ENCODE assay signal across 8 mouse cellular contexts in the genomic region with DNA sequence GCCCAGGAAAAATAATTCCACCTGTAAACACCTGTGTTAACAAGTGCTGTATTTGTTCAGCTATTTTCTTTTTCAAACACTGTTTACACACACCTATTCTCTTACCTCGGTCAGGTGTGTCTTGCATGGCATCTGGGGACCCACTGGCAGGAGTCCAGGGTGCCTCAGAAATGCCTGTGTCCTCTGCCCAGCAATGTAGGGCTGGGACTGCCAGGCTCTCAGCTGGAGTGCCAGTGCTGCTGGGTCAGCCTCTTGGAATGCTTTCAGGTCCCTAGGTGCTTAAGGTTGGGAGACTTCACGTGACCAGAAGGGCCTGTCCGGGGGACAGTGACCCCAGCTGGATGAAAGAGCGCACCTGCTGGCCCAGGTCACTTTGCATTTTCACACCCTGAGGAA.
DNase-seq lines count a peak whose midpoint lies in the region; ATAC-seq and TF ChIP-seq lines count a peak whose summit lies in the region.

No protein-coding gene starts in this region.

- no peaks in the 10 kb centered on the region for H3K27me3 ChIP-seq in hindbrain, embryonic 10.5 days (ENCODE audit: insufficient read depth, poor library complexity, severe bottlenecking)
- no peaks in the 10 kb centered on the region for H3K27me3 ChIP-seq in hindbrain, embryonic 13.5 days
- H3K27me3 ChIP-seq in embryonic facial prominence, embryonic 10.5 days (replicated peaks; ENCODE audit: low read depth, poor library complexity, severe bottlenecking): no peaks in the 10 kb centered on the region; the same call in 1 of the 2 replicates
- H3K27me3 ChIP-seq in kidney, postnatal 0 days (ENCODE audit: insufficient read depth, low read length): no peaks in the 10 kb centered on the region

- peaks cover 3% of the 10 kb centered on the region; the same call in 1 of the 2 replicates for H3K9me3 ChIP-seq in hindbrain, embryonic 10.5 days
- H3K9me3 ChIP-seq in hindbrain, embryonic 13.5 days: no peaks in the 10 kb centered on the region
- no peaks in the 10 kb centered on the region for H3K9me3 ChIP-seq in embryonic facial prominence, embryonic 10.5 days
- H3K9me3 ChIP-seq in kidney, postnatal 0 days (replicated peaks; ENCODE audit: low read length): no peaks in the 10 kb centered on the region

- no peak overlapping the region for H3K4me2 ChIP-seq in hindbrain, embryonic 13.5 days
- no peak overlapping the region for H3K4me2 ChIP-seq in kidney, postnatal 0 days (ENCODE audit: low read length)

- 33% methylated on average over 4 of the region's 4 CpGs for WGBS in hindbrain, embryonic 10.5 days
- 41% methylated on average over 4 of the region's 4 CpGs for WGBS in hindbrain, embryonic 13.5 days
- 34% methylated on average over 4 of the region's 4 CpGs for WGBS in embryonic facial prominence, embryonic 10.5 days
- WGBS in kidney, postnatal 0 days: 43% methylated on average over 4 of the region's 4 CpGs

- no peak overlapping the region for H3K4me3 ChIP-seq in hindbrain, embryonic 10.5 days
- no peak overlapping the region for H3K4me3 ChIP-seq in hindbrain, embryonic 13.5 days
- H3K4me3 ChIP-seq in embryonic facial prominence, embryonic 10.5 days: no peak overlapping the region
- H3K4me3 ChIP-seq in kidney, postnatal 0 days (replicated peaks; ENCODE audit: low read depth, low read length): no peak overlapping the region

- no peak for DNase-seq in hindbrain, embryonic 10.5 days (ENCODE audit: low spot score)
- DNase-seq in embryonic facial prominence, embryonic 10.5 days (ENCODE audit: low spot score): no peak
- no peak for DNase-seq in kidney, postnatal 0 days (ENCODE audit: low spot score)
- DNase-seq in lung, postnatal 36 days: peak; percentile 90
- DNase-seq in frontal cortex, postnatal 36 days (ENCODE audit: low spot score in 2 of 2): no peak
- no peak for DNase-seq in yolk sac, embryonic 10.5 days (ENCODE audit: low spot score)
- DNase-seq in gastrocnemius, postnatal 36 days: no peak

- TF ChIP-seq CTCF in kidney, postnatal 0 days (IDR thresholded peaks at IDR 0.05; ENCODE audit: low read depth): no peak

- H3K27ac ChIP-seq in hindbrain, embryonic 10.5 days: peak overlapping the region; percentile 66
- H3K27ac ChIP-seq in hindbrain, embryonic 13.5 days: no peak overlapping the region
- H3K27ac ChIP-seq in embryonic facial prominence, embryonic 10.5 days (replicated peaks): peak overlapping the region; percentile 55
- H3K27ac ChIP-seq in kidney, postnatal 0 days: peak overlapping the region; percentile 43

- H3K4me1 ChIP-seq in hindbrain, embryonic 10.5 days (replicated peaks): peaks cover 44% of the 10 kb centered on the region
- H3K4me1 ChIP-seq in hindbrain, embryonic 13.5 days (replicated peaks): peaks cover 7% of the 10 kb centered on the region; the same call in 1 of the 2 replicates
- peaks cover 37% of the 10 kb centered on the region for H3K4me1 ChIP-seq in embryonic facial prominence, embryonic 10.5 days
- peaks cover 9% of the 10 kb centered on the region for H3K4me1 ChIP-seq in kidney, postnatal 0 days (replicated peaks; ENCODE audit: insufficient read depth, low read length)

- ATAC-seq in hindbrain, embryonic 13.5 days (ENCODE audit: low FRiP score): no peak
- ATAC-seq in kidney, postnatal 0 days (replicated peaks; ENCODE audit: low FRiP score, low read depth): peak; percentile 76; the same call in 1 of the 2 replicates

- no peak overlapping the region for H3K9ac ChIP-seq in hindbrain, embryonic 13.5 days
- H3K9ac ChIP-seq in kidney, postnatal 0 days (ENCODE audit: low read depth, low read length): no peak overlapping the region

- no peaks in the 10 kb centered on the region for H3K36me3 ChIP-seq in hindbrain, embryonic 10.5 days
- no peaks in the 10 kb centered on the region for H3K36me3 ChIP-seq in hindbrain, embryonic 13.5 days
- H3K36me3 ChIP-seq in embryonic facial prominence, embryonic 10.5 days (replicated peaks): no peaks in the 10 kb centered on the region
- H3K36me3 ChIP-seq in kidney, postnatal 0 days (ENCODE audit: insufficient read depth, low read length): no peaks in the 10 kb centered on the region

- intact Hi-C loops in gastrocnemius, postnatal 36 days (cut with DNase I): no loop called here
